Mouse (Mus musculus) adrenal gland, adult 2 months (tissue): ENCODE measurements at regions not wholly inside any gene's neighbourhood (a gene's known extent, or its start where the extent isn't known, plus 50 kb on each side); places are given as distances from the start of the nearest gene placed in this dataset.

Experiments
- DNase-seq: peaks from one replicate; pipeline ENCODE4 v3.0.0; 2021

DNA sequence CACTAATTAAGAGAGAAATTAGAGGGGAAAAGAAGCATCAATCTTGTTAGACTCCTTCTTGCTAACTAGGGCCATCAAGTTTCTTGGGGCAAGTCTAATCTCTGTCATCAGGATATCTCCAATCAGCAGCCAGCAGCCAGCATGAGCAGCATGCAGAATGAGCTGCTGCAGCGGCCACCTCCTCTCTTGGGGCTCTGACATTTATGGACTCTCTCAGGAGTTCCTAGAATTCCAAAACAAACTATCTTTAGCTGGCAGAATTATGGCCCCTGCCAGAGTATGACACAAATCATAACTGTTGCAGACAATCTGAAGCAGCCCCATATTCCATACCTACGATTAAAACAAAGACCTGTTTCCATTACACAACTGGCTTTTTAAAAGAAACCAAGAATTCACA, 56.0 kb upstream of the Tfap2a start:
- peak; percentile 2 for DNase-seq

DNA sequence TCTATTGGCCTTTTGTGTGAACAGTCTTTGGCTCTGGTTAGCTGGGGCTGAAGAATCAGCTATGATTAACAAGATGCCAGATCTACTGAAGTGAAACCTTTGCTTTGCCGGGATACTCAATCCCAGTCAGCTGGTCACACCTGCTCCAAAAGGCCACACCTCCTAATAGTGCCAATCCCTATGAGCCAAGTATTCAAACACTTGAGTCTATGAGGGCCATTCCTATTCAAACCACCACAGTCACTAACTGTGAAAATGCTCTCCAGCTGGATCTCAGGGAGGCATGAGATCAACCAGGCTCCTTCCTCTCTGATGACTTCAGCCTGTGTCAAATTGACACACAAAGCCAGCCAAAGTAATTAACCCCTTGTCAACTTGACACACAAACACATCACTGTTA, 54.8 kb upstream of the Tfap2a start:
- no peak for DNase-seq

DNA sequence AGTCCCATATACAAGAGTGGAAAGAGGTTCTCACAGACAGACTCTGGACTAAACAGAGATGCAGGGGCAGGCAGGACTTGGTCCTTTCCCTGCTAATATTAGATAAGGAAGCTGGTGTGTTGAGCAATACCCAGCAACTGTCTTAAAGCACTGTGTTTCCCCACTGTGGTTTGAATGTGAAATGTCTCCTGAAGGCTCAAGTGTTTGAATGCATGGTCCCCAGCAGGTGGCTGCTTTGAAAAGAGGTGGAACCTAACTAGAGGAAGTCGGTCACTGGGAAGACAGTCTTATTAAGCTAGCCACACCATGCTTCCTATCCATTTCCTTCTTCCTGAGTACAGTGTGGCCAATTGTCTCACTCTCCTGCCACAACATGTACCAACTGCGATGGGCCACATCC, 50.0 kb upstream of the Tfap2a start:
- no peak for DNase-seq
